Mouse (Mus musculus) cerebellum, adult 2 months (tissue): ENCODE results near the gene Foxl2.

Source experiments
- CTCF ChIP-seq: fragments of 200-500 bp; IDR thresholded peaks from 2 replicates; pipeline ENCODE4 v1.5.1; 2011; ENCODE audit warnings: low read depth, mild to moderate bottlenecking, control low read depth, low read length, moderate library complexity, borderline replicate concordance; ENCODE audit not compliant: insufficient read depth
- POLR2A ChIP-seq: fragments of 200-500 bp; IDR thresholded peaks from 2 replicates; pipeline ENCODE4 v1.6.1; 2011; ENCODE audit warnings: low read length, control low read depth, borderline replicate concordance; ENCODE audit not compliant: insufficient read depth

GRCm38 (mm10) chr9:98956591-98957381 lies 1.7 kb downstream of the Foxl2 start:
- TF ChIP-seq POLR2A (no peak), CTCF (no peak)
